Mouse (Mus musculus) kidney, postnatal 36 days (tissue): Measurements from ENCODE around the gene Has1.
"Not testable (repeated sequence)": the region's sequence is repeated elsewhere in the genome, so short reads cannot be mapped to it uniquely, and the experiment has no call there.

Experiments
- DNase-seq, 2 experiments: peaks; one replicate each; pipeline ENCODE4 v3.0.0; 2021 to 2022; ENCODE audit warnings: mixed read lengths in 2 of 2

Has1 gene

GRCm38 (mm10) chr17:17855064-17855838 lies at the start of gene Has1:
Gene Has1, minus strand, starts transcription at chr17:17855205.
- no peak for DNase-seq

- DNase-seq = no peak
Observed at GRCm38 (mm10) chr17:17900768-17901167, 45.8 kb upstream of the Has1 start.

GRCm38 (mm10) chr17:17899268-17899667 lies 44.3 kb upstream of the Has1 start:
- no peak for DNase-seq

- peak; percentile 48 to 49 for DNase-seq
Observed at GRCm38 (mm10) chr17:17896039-17896438, 41.0 kb upstream of the Has1 start.

- DNase-seq = no peak
Observed at GRCm38 (mm10) chr17:17889732-17890425, 34.9 kb upstream of the Has1 start.

GRCm38 (mm10) chr17:17887774-17888248 lies 32.8 kb upstream of the Has1 start, which contains the start of the genes Fpr2 and Fpr3:
Gene Fpr2, plus strand, starts transcription at chr17:17887824.
Gene Fpr3, plus strand, starts transcription at chr17:17887852.
- DNase-seq = no peak

GRCm38 (mm10) chr17:17883840-17884239 lies 28.8 kb upstream of the Has1 start, which contains the start of gene Fpr1:
Gene Fpr1, minus strand, starts transcription at chr17:17883940.
- DNase-seq = no peak

- no peak for DNase-seq
Observed at GRCm38 (mm10) chr17:17882672-17883071, 27.7 kb upstream of the Has1 start.

- no peak for DNase-seq
Observed at GRCm38 (mm10) chr17:17879347-17879746, 24.3 kb upstream of the Has1 start.

- no peak for DNase-seq
Observed at GRCm38 (mm10) chr17:17871697-17872096, 16.7 kb upstream of the Has1 start.

GRCm38 (mm10) chr17:17870892-17871550 lies 16.0 kb upstream of the Has1 start:
- DNase-seq = no peak

- no peak for DNase-seq
Observed at GRCm38 (mm10) chr17:17866801-17867469, 11.9 kb upstream of the Has1 start.

- DNase-seq = no peak
Observed at GRCm38 (mm10) chr17:17865168-17865567, 10.2 kb upstream of the Has1 start.

GRCm38 (mm10) chr17:17862360-17862759 lies 7.4 kb upstream of the Has1 start:
- no peak for DNase-seq

- no peak for DNase-seq
Observed at GRCm38 (mm10) chr17:17860110-17860509, 5.1 kb upstream of the Has1 start.

GRCm38 (mm10) chr17:17857446-17857845 lies 2.4 kb upstream of the Has1 start:
- DNase-seq = no peak

- no peak for DNase-seq
Observed at GRCm38 (mm10) chr17:17856612-17857011, 1.6 kb upstream of the Has1 start.

GRCm38 (mm10) chr17:17849906-17850712 lies 4.9 kb downstream of the Has1 start:
- DNase-seq = no peak

GRCm38 (mm10) chr17:17848988-17849387 lies 6.0 kb downstream of the Has1 start:
- no peak for DNase-seq

GRCm38 (mm10) chr17:17845187-17846027 lies 9.6 kb downstream of the Has1 start:
- DNase-seq = peak in 1 of 2 experiments; percentile 55

GRCm38 (mm10) chr17:17844606-17845005 lies 10.4 kb downstream of the Has1 start:
- DNase-seq = not testable (repeated sequence)
